Mouse (Mus musculus) erythroblast, embryonic 14.5 days (primary cell): ENCODE results near the gene Tns1.

Experiments
- GATA1 ChIP-seq: IDR thresholded peaks from 2 replicates; pipeline ENCODE4 v1.6.1; 2012; ENCODE audit warnings: low read length, inconsistent platforms, mixed read lengths
- TAL1 ChIP-seq: IDR thresholded peaks from 3 replicates; pipeline ENCODE4 v1.6.1; 2012; ENCODE audit warnings: low read length, inconsistent platforms, mixed read lengths

- no peak for TF ChIP-seq GATA1
- no peak for TF ChIP-seq TAL1
Measured at GRCm38 (mm10) chr1:74030901-74031360, 93.3 kb downstream of the Tns1 start.
